Mouse (Mus musculus) testis, adult 2 months (tissue): ENCODE data around the gene Tgm5.

Source experiments
- CTCF ChIP-seq: fragments of 200-500 bp; IDR thresholded peaks from 2 replicates; pipeline ENCODE4 v1.5.1; 2012; ENCODE audit warnings: low read depth, mild to moderate bottlenecking, inconsistent platforms, low read length, moderate library complexity; ENCODE audit not compliant: control insufficient read depth, insufficient read depth, insufficient replicate concordance
- POLR2A ChIP-seq: fragments of 200-500 bp; IDR thresholded peaks from 2 replicates; pipeline ENCODE4 v1.6.1; 2012; ENCODE audit warnings: low read depth, mild to moderate bottlenecking, inconsistent platforms, low read length, moderate library complexity; ENCODE audit not compliant: control insufficient read depth

DNA sequence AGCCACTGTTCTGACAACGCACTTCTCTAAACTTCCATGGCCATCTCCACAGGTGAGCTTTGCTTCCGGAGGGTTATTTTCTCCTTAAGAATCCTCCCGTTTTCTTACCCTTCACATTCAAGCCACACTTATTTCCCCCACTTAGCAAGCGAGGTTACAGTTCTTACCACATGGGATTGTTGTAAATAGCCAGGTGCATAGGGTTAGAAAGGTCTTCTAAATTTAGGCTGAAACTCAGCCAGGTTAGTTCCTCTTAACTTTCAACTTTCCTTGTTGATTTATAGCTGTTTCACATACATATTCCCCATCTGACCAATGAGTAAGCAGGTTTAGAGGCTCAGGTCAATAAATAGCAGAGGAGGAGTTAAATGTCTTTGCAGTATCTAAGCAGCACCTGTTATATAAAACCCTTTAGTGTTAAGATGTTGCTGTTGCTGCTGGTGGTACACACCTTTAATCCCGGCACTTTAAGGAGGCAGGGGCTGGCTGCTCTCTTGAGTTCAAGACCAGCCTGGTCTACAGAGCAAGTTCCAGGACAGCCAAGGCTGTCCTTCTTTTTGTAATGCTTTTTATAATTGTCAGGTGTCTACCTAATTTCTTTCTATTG lies 76.5 kb downstream of the Tgm5 start:
- TF ChIP-seq CTCF = no peak
- TF ChIP-seq POLR2A = no peak
